Mouse (Mus musculus): ENCODE results near the gene Gjb5. TPM values are rescaled to one million over a fixed set of nuclear protein-coding genes. Genes with fewer than 3 reads are reported as not detected.

The Gjb5 gene
- polyA plus RNA-seq, 1 experiment from 2014 or later = 0.14 TPM

DNA sequence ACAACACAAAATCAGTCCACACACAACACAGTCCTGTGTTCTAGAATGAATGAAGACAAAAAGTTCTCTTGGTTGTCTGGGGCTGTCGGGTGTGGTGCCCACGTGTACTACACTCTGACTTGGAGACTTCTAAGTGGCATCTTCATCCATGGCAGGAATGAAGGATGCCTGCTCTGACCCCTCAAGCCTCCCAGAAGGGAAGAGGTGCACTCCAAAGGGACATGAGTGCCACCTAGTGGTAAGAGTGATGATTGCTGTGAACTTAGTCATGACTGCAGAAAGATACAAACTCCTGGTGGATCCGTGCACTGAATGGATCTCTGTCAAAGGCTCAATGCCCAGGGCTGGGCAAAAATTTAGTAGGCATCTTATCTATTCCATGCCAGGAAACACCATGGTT is 38.4 kb downstream of the Gjb5 start:
- Histone ChIP-seq H3K4me3 (ENCODE audit: low read depth, low read length) (no peak overlapping the region), H3K9ac (replicated peaks) (no peak overlapping the region), H3K36me3 (replicated peaks; ENCODE audit: insufficient read depth, low read length) (no peaks in the 10 kb centered on the region), H3K27me3 (ENCODE audit: insufficient read depth, low read length) (peaks cover 8% of the 10 kb centered on the region; the same call in 1 of the 2 replicates), H3K9me3 (ENCODE audit: low read length) (no peaks in the 10 kb centered on the region), H3K27ac (ENCODE audit: low read depth) (no peak overlapping the region), H3K4me2 (ENCODE audit: low read depth, low read length) (no peak overlapping the region), H3K4me1 (ENCODE audit: insufficient read depth) (no peaks in the 10 kb centered on the region)
- peak; percentile 60 for DNase-seq
- peak; percentile 90 for TF ChIP-seq CTCF (IDR thresholded peaks at IDR 0.05; ENCODE audit: low read depth)
- no peak for TF ChIP-seq EP300 (IDR thresholded peaks at IDR 0.05; ENCODE audit: low read depth)
- 4% methylated on average over 3 of the region's 3 CpGs for WGBS (ENCODE audit: insufficient replicate concordance)
- ATAC-seq = no peak

DNA sequence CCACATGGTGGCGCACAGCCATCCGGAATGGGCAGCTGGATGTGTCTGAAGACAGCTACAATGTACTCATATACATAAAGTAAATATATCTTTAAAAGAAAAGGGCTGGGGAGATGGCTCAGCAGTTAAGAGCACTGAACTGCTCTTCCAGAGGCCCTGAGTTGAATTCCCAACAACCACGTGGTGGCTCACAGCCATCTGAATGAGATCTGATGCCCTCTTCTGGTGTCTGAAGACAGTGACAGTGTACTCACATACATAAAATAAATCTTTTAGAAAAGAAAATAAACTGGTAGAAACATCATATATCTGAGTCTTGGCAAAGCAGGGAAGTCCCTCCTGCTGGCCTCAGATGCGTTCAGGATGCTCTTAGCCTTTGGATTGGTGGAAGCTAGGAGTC is 40.8 kb downstream of the Gjb5 start:
- no peak for DNase-seq
- Histone ChIP-seq H3K36me3 (replicated peaks; ENCODE audit: insufficient read depth, low read length) (no peaks in the 10 kb centered on the region), H3K9ac (replicated peaks) (no peak overlapping the region), H3K27ac (ENCODE audit: low read depth) (no peak overlapping the region), H3K4me3 (ENCODE audit: low read depth, low read length) (no peak overlapping the region), H3K4me1 (ENCODE audit: insufficient read depth) (0 out of 2 replicates have a peak, but pooled peaks cover 3% of the 10 kb centered on the region), H3K4me2 (ENCODE audit: low read depth, low read length) (no peak overlapping the region), H3K9me3 (ENCODE audit: low read length) (no peaks in the 10 kb centered on the region), H3K27me3 (ENCODE audit: insufficient read depth, low read length) (peaks cover 27% of the 10 kb centered on the region; the same call in 1 of the 2 replicates)
- 58% methylated on average over 4 of the region's 4 CpGs for WGBS (ENCODE audit: insufficient replicate concordance)
- TF ChIP-seq CTCF (IDR thresholded peaks at IDR 0.05; ENCODE audit: low read depth) = peak; percentile 25; the same call in 1 of the 2 replicates
- no peak for TF ChIP-seq EP300 (IDR thresholded peaks at IDR 0.05; ENCODE audit: low read depth)
- no peak for ATAC-seq

DNA sequence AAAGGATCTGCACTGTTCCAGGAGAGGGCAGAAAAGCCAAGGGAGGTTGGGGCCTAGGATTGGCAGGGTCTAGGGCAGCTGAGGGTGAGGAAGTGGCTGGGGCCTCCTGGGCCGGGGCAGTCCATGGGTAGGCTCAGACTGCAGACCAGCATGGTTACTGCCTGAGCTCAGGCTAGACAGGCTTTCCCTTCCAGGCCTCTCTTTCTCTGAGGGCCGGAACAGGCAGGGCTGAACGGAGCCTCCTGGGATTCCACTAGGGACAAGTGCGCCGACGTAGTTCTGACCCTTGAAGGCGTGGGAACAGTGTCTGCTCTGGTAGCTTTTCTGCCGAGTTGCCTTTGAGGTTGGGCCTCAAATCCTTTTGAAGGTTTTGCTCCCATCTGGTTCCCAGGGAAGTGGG is 42.2 kb downstream of the Gjb5 start:
- Histone ChIP-seq H3K36me3 (replicated peaks; ENCODE audit: insufficient read depth, low read length) (no peaks in the 10 kb centered on the region), H3K27ac (ENCODE audit: low read depth) (no peak overlapping the region), H3K4me1 (ENCODE audit: insufficient read depth) (0 out of 2 replicates have a peak, but pooled peaks cover 3% of the 10 kb centered on the region), H3K27me3 (ENCODE audit: insufficient read depth, low read length) (peaks cover 27% of the 10 kb centered on the region; the same call in 1 of the 2 replicates), H3K4me2 (ENCODE audit: low read depth, low read length) (no peak overlapping the region), H3K4me3 (ENCODE audit: low read depth, low read length) (no peak overlapping the region), H3K9me3 (ENCODE audit: low read length) (no peaks in the 10 kb centered on the region), H3K9ac (replicated peaks) (no peak overlapping the region)
- 83% methylated on average over 8 of the region's 8 CpGs for WGBS (ENCODE audit: insufficient replicate concordance)
- TF ChIP-seq EP300 (IDR thresholded peaks at IDR 0.05; ENCODE audit: low read depth) (no peak), CTCF (IDR thresholded peaks at IDR 0.05; ENCODE audit: low read depth) (no peak)
- ATAC-seq = no peak
- DNase-seq = no peak

DNA sequence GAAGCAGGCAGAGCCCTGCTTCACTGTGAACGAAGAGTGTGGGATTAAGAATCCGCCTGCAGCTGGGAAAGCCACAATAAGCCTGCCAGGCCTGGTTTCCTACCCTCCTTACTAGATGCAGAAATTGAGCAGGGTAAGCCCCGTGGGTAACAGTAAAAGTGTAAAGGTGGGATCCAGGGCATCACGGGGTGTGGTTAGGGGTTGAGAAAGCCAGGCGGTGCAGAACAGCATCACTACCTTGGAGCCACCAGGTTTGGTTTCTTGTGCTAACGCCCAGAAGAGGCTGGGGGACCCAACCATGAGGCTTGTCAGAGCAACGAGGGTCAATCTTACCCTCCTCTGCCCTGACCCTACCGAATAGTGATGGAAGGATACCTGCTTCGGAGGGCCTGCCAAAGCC is 43.4 kb downstream of the Gjb5 start:
- no peaks in the 10 kb centered on the region for H3K9me3 ChIP-seq (ENCODE audit: low read length)
- TF ChIP-seq CTCF (IDR thresholded peaks at IDR 0.05; ENCODE audit: low read depth) (no peak), EP300 (IDR thresholded peaks at IDR 0.05; ENCODE audit: low read depth) (no peak)
- H3K9ac ChIP-seq (replicated peaks) = no peak overlapping the region
- 65% methylated on average over 9 of the region's 9 CpGs for WGBS (ENCODE audit: insufficient replicate concordance)
- no peak overlapping the region for H3K27ac ChIP-seq (ENCODE audit: low read depth)
- ATAC-seq (no peak), DNase-seq (no peak)
- no peaks in the 10 kb centered on the region for H3K36me3 ChIP-seq (replicated peaks; ENCODE audit: insufficient read depth, low read length)
- 0 out of 2 replicates have a peak overlapping the region, but pooled peaks have one; percentile 74 for H3K4me2 ChIP-seq (ENCODE audit: low read depth, low read length)
- H3K4me3 ChIP-seq (ENCODE audit: low read depth, low read length) = no peak overlapping the region
- H3K27me3 ChIP-seq (ENCODE audit: insufficient read depth, low read length) = peaks cover 20% of the 10 kb centered on the region; the same call in 1 of the 2 replicates
- H3K4me1 ChIP-seq (ENCODE audit: insufficient read depth) = 0 out of 2 replicates have a peak, but pooled peaks cover 3% of the 10 kb centered on the region

DNA sequence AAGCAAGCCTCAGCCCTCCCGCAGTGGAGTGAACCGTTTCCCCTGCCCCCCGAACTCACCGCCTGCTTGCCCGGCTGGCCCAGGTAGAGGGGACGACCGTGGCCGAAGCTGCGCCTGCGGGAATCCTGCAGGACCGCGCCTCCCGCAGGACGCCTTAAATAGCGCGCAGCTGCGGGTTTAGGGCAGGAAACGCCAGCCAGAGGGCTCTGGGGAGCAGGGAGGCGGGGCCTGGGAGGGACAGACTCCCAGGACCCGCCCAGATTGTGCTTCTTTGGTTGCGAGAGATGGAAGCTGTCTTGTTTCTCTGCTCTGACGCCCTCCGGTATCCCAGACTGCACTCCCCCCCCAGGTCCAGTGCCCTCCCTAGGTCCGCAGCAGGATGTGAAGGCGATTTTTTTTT is 44.1 kb downstream of the Gjb5 start, which contains the start of gene Gja4:
Gja4 (minus strand) TSS at position 179 of the 400 bp plus-strand sequence.
- Histone ChIP-seq H3K27me3 (ENCODE audit: insufficient read depth, low read length) (peaks cover 20% of the 10 kb centered on the region; the same call in 1 of the 2 replicates), H3K4me2 (ENCODE audit: low read depth, low read length) (peak within 1 kb of the TSS; percentile 74)
- TF ChIP-seq EP300 (IDR thresholded peaks at IDR 0.05; ENCODE audit: low read depth) = no peak
- TF ChIP-seq CTCF (IDR thresholded peaks at IDR 0.05; ENCODE audit: low read depth) = peak; percentile 54

DNA sequence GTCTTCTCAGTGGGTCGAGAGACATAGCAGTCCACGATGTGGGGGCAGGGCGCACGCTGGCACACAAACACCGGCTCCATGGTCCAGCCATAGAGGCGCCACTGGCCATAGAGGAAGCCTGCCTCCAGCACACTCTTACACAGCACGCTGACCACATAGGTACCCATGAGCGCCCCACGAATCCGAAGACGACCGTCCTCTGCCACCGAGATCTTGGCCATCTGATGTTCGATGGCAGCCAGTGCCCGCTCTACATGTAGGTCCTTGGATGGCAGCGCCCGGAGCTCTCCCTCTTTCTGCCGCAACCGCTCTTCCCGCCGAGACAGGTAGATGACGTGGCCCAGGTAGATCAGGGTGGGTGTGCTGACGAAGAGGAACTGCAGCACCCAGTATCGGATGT is 45.6 kb downstream of the Gjb5 start:
- H3K36me3 ChIP-seq (replicated peaks; ENCODE audit: insufficient read depth, low read length) = no peaks in the 10 kb centered on the region
- H3K9me3 ChIP-seq (ENCODE audit: low read length) = no peaks in the 10 kb centered on the region
- H3K4me2 ChIP-seq (ENCODE audit: low read depth, low read length) = no peak overlapping the region
- no peak for ATAC-seq
- DNase-seq = no peak
- no peak overlapping the region for H3K27ac ChIP-seq (ENCODE audit: low read depth)
- H3K9ac ChIP-seq (replicated peaks) = no peak overlapping the region
- WGBS (ENCODE audit: insufficient replicate concordance) = 66% methylated on average over 24 of the region's 24 CpGs
- H3K4me3 ChIP-seq (ENCODE audit: low read depth, low read length) = no peak overlapping the region
- no peak for TF ChIP-seq CTCF (IDR thresholded peaks at IDR 0.05; ENCODE audit: low read depth)
- no peak for TF ChIP-seq EP300 (IDR thresholded peaks at IDR 0.05; ENCODE audit: low read depth)
- H3K4me1 ChIP-seq (ENCODE audit: insufficient read depth) = 0 out of 2 replicates have a peak, but pooled peaks cover 3% of the 10 kb centered on the region
- peaks cover 20% of the 10 kb centered on the region; the same call in 1 of the 2 replicates for H3K27me3 ChIP-seq (ENCODE audit: insufficient read depth, low read length)

More for the DNA sequence above, 44.1 kb downstream of the Gjb5 start, which contains the start of gene Gja4:
- Histone ChIP-seq H3K4me3 (ENCODE audit: low read depth, low read length) (peak within 1 kb of the TSS; percentile 45), H3K27ac (ENCODE audit: low read depth) (no peak within 1 kb of the TSS), H3K9me3 (ENCODE audit: low read length) (no peaks in the 10 kb centered on the region), H3K9ac (replicated peaks) (0 out of 2 replicates have a peak within 1 kb of the TSS, but pooled peaks have one; percentile 1), H3K4me1 (ENCODE audit: insufficient read depth) (0 out of 2 replicates have a peak, but pooled peaks cover 3% of the 10 kb centered on the region), H3K36me3 (replicated peaks; ENCODE audit: insufficient read depth, low read length) (no peaks in the 10 kb centered on the region)
- ATAC-seq = peak; percentile 68
- 0% methylated on average over 24 of the region's 25 CpGs for WGBS (ENCODE audit: insufficient replicate concordance)
- peak; percentile 75 for DNase-seq

All from liver, postnatal 0 days (tissue).